28 mouse cellular contexts compared by ENCODE assay signal in the genomic region with DNA sequence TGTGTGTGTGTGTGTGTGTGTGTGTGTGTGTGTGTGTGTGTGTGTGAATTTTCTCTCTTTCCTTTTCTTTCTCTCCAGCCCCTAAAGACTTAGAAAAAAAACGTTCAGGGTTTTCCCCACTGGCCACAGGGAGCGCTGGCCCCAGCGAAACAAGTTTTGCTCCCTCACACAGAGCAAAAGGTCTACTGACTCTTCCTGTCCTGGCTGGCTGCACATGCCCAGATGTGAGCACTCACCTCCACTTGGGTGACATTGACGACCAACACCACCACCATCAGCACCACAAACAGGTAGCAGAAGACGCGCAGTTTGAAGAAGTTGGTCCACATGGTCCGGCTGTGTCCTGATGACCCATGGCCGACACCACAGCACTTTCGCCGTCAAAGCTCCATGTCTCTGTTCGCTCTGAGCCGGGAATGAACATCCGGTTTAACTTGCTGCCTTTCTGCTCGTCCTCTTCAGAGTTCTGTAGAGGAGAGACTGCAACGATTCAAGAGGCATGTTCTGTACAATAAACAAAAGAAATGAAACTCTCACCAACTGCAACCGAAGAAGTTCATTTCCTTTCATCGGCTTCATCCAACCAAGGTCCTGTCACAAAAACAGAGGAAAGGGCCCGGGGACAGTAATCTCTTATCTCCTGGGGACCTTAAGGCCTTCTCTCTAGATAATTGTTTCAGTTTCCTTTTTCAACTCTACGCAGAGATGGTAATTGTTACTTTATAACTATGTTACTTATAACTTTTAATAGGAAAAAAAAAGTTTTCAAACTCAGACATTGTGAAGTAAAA. TPM values are rescaled to one million over a fixed set of nuclear protein-coding genes. Genes with fewer than 3 reads are reported as not detected.
DNase-seq lines count a peak whose midpoint lies in the region; ATAC-seq and TF ChIP-seq lines count a peak whose summit lies in the region.
"Had no signal": no experiment of that assay in that cellular context is flagged by ENCODE, and none has a peak within 500 bp of the region (broad histone marks: within the 10 kb centered on the region; RNA-seq: fewer than 3 reads in every experiment).

No protein-coding gene starts in this region.

- H3K9me3 ChIP-seq in CH12.LX (replicated peaks; ENCODE audit: low read length), result no peaks in the 10 kb centered on the region
- H3K9me3 ChIP-seq in liver, embryonic 11.5 days (ENCODE audit: control insufficient read depth, low read length), result no peaks in the 10 kb centered on the region
- H3K9me3 ChIP-seq: embryonic facial prominence, embryonic 13.5 days; G1E; heart, embryonic 13.5 days; hindbrain, embryonic 15.5 days; kidney, embryonic 15.5 days; midbrain, embryonic 15.5 days; neural tube, embryonic 15.5 days had no signal

- H3K27ac ChIP-seq in spleen, adult 2 months (ENCODE audit: insufficient read depth, low read length), result peak overlapping the region; percentile 43
- peak overlapping the region; percentile 93 for H3K27ac ChIP-seq in CH12.LX (ENCODE audit: insufficient read depth, low read depth)
- no peak overlapping the region; the same call in 1 of the 2 replicates for H3K27ac ChIP-seq in liver, embryonic 11.5 days (ENCODE audit: low read depth, low read length)
- peak overlapping the region; percentile 25 for H3K27ac ChIP-seq in small intestine, adult 2 months (ENCODE audit: insufficient read depth, low read depth, low read length)
- H3K27ac ChIP-seq: embryonic facial prominence, embryonic 13.5 days; heart, embryonic 13.5 days; hindbrain, embryonic 15.5 days; kidney, embryonic 15.5 days; midbrain, embryonic 15.5 days; neural tube, embryonic 15.5 days had no signal

- dilution Hi-C loops in CH12.LX (cut with MboI; ENCODE audit: extremely low pct_ligation_motif_present, extremely low pct_unique_long_range_greater_than_20kb, low sequenced_read_pairs), result no loop called here

- in situ Hi-C loops in CH12.LX (cut with MboI; ENCODE audit: low pct_ligation_motif_present, low pct_unique_long_range_greater_than_20kb, low sequenced_read_pairs), result loop anchor here (5.0 kb wide), 1 partner anchor 177 kb away; no protein-coding TSS in a partner anchor

- no peak overlapping the region for H3K4me3 ChIP-seq in spleen, adult 2 months (ENCODE audit: extremely low read depth, insufficient read depth, insufficient read length)
- peak overlapping the region in 2 of 3 experiments; percentile 37 to 53 for H3K4me3 ChIP-seq in CH12.LX (replicated peaks in 1 of 3; ENCODE audit: low read depth in 2 of 3, low read length in 2 of 3, poor library complexity in 1 of 3)
- no peak overlapping the region for H3K4me3 ChIP-seq in liver, embryonic 11.5 days (ENCODE audit: low read depth, low read length)
- peak overlapping the region; percentile 11 for H3K4me3 ChIP-seq in small intestine, adult 2 months (ENCODE audit: low read depth, low read length)
- H3K4me3 ChIP-seq: embryonic facial prominence, embryonic 13.5 days; erythroblast, embryonic 14.5 days; heart, embryonic 13.5 days; hindbrain, embryonic 15.5 days; kidney, embryonic 15.5 days; midbrain, embryonic 15.5 days; neural tube, embryonic 15.5 days had no signal

- H3K36me3 ChIP-seq in spleen, adult 2 months (ENCODE audit: control insufficient read depth, insufficient read depth, low read length), result peaks cover 6% of the 10 kb centered on the region
- peaks cover 17 to 49% of the 10 kb centered on the region in 2 experiments for H3K36me3 ChIP-seq in CH12.LX (replicated peaks in 1 of 2; ENCODE audit: control insufficient read depth in 1 of 2, insufficient read depth in 1 of 2, low read length in 1 of 2)
- H3K36me3 ChIP-seq in liver, embryonic 11.5 days (ENCODE audit: control insufficient read depth, insufficient read depth, low read length), result no peaks in the 10 kb centered on the region; the same call in 1 of the 2 replicates
- no peaks in the 10 kb centered on the region for H3K36me3 ChIP-seq in small intestine, adult 2 months (ENCODE audit: control insufficient read depth, insufficient read depth, low read length)

- peak overlapping the region; percentile 70 for H3K9ac ChIP-seq in CH12.LX (ENCODE audit: insufficient read depth, low read depth)
- H3K9ac ChIP-seq in liver, embryonic 11.5 days (ENCODE audit: low read depth, low read length), result no peak overlapping the region
- H3K9ac ChIP-seq: embryonic facial prominence, embryonic 13.5 days; heart, embryonic 13.5 days; hindbrain, embryonic 15.5 days; kidney, embryonic 15.5 days; lung, embryonic 14.5 days; midbrain, embryonic 15.5 days; neural tube, embryonic 15.5 days had no signal

- peaks cover 35% of the 10 kb centered on the region for H3K79me2 ChIP-seq in CH12.LX (replicated peaks; ENCODE audit: control insufficient read depth, extremely low read depth, insufficient read depth, poor library complexity, severe bottlenecking)

- peak; percentile 38 for TF ChIP-seq RAD21 in CH12.LX (IDR thresholded peaks at IDR 0.05; ENCODE audit: low read depth, low read length)

- no peak; the same call in none of the 2 replicates for TF ChIP-seq EP300 in CH12.LX (IDR thresholded peaks at IDR 0.05; ENCODE audit: low read length)

- H3K27me3 ChIP-seq in spleen, adult 2 months (ENCODE audit: control insufficient read depth, insufficient read depth, low read length), result no peaks in the 10 kb centered on the region
- H3K27me3 ChIP-seq in CH12.LX (replicated peaks), result no peaks in the 10 kb centered on the region
- no peaks in the 10 kb centered on the region for H3K27me3 ChIP-seq in liver, embryonic 11.5 days (replicated peaks; ENCODE audit: control insufficient read depth, insufficient read depth, low read length)
- H3K27me3 ChIP-seq in small intestine, adult 2 months (ENCODE audit: control insufficient read depth, insufficient read depth, low read length), result no peaks in the 10 kb centered on the region
- H3K27me3 ChIP-seq: embryonic facial prominence, embryonic 13.5 days; heart, embryonic 13.5 days; hindbrain, embryonic 15.5 days; kidney, embryonic 15.5 days; midbrain, embryonic 15.5 days; neural tube, embryonic 15.5 days had no signal

- H3K4me1 ChIP-seq in spleen, adult 2 months (ENCODE audit: control insufficient read depth, insufficient read depth, insufficient read length), result peaks cover 25% of the 10 kb centered on the region; the same call in 1 of the 2 replicates
- peaks cover 7 to 66% of the 10 kb centered on the region in 2 experiments for H3K4me1 ChIP-seq in CH12.LX (ENCODE audit: control insufficient read depth in 1 of 2, insufficient read depth in 2 of 2)
- peaks cover 26% of the 10 kb centered on the region for H3K4me1 ChIP-seq in liver, embryonic 11.5 days (replicated peaks; ENCODE audit: control insufficient read depth, insufficient read depth, low read length)
- peaks cover 15% of the 10 kb centered on the region; the same call in 1 of the 2 replicates for H3K4me1 ChIP-seq in small intestine, adult 2 months (ENCODE audit: control insufficient read depth, insufficient read depth, insufficient read length, low read length)

- ATAC-seq in liver, embryonic 11.5 days (replicated peaks; ENCODE audit: low FRiP score), result no peak
- no peak for ATAC-seq in activated CD4-positive, CD25-positive, alpha-beta regulatory T cell, adult 4 months
- ATAC-seq: forebrain, embryonic 14.5 days; intestine, embryonic 16.5 days; midbrain, embryonic 15.5 days had no signal

- no peak for TF ChIP-seq CTCF in spleen, adult 2 months (IDR thresholded peaks at IDR 0.05; ENCODE audit: extremely low read depth, insufficient read depth, insufficient read length, insufficient replicate concordance)
- peak in 1 of 2 experiments; percentile 64; a peak in 2 of 4 replicates for TF ChIP-seq CTCF in CH12.LX (conservative IDR thresholded peaks at IDR 0.05 in 1 of 2, IDR thresholded peaks at IDR 0.05 in 1 of 2; ENCODE audit: low read depth in 2 of 2, low read length in 2 of 2)
- no peak for TF ChIP-seq CTCF in small intestine, adult 2 months (IDR thresholded peaks at IDR 0.05; ENCODE audit: extremely low read depth, insufficient read length, insufficient replicate concordance, low read depth, low read length)

- intact Hi-C loops in heart, postnatal 25 days (cut with DNase I), result no loop called here

- H3K4me2 ChIP-seq in CH12.LX (ENCODE audit: insufficient read depth, low read depth, poor library complexity, severe bottlenecking), result peak overlapping the region; percentile 38
- peak overlapping the region; percentile 37; the same call in 1 of the 2 replicates for H3K4me2 ChIP-seq in liver, embryonic 11.5 days
- H3K4me2 ChIP-seq: embryonic facial prominence, embryonic 13.5 days; heart, embryonic 13.5 days; hindbrain, embryonic 15.5 days; kidney, embryonic 15.5 days; lung, embryonic 14.5 days; midbrain, embryonic 15.5 days; neural tube, embryonic 15.5 days had no signal

- no peak for DNase-seq in spleen, adult 2 months (ENCODE audit: low read depth in 1 of 2, low spot score in 2 of 2)
- no peak for DNase-seq in spleen, postnatal 36 days (ENCODE audit: low spot score in 2 of 2)
- DNase-seq in CH12.LX (ENCODE audit: extremely low read depth), result peak; percentile 70
- DNase-seq in liver, embryonic 11.5 days (ENCODE audit: low spot score), result no peak
- no peak for DNase-seq in cerebellum, postnatal 10 days
- no peak for DNase-seq in heart, postnatal 25 days (ENCODE audit: low spot score)
- DNase-seq: adrenal gland, postnatal 10 days; cerebellum, adult 2 months; cerebellum, postnatal 36 days; embryo, embryonic 11 days; gastrocnemius, postnatal 10 days; heart, postnatal 36 days; kidney, postnatal 4 days; layer of hippocampus, adult 9-11 months; lung, embryonic 14.5 days; lung, postnatal 36 days had no signal

- WGBS in spleen, adult 2 months, result 59% methylated on average over 19 of the region's 19 CpGs
- WGBS in liver, embryonic 11.5 days, result 69% methylated on average over 19 of the region's 19 CpGs
- WGBS in small intestine, adult 2 months, result 78% methylated on average over 19 of the region's 19 CpGs

- TF ChIP-seq POLR2A in spleen, adult 2 months (IDR thresholded peaks at IDR 0.05; ENCODE audit: low read depth, low read length), result no peak
- TF ChIP-seq POLR2A in CH12.LX (IDR thresholded peaks at IDR 0.05; ENCODE audit: low read depth, low read length), result peak; percentile 52
- no peak for TF ChIP-seq POLR2A in small intestine, adult 2 months (IDR thresholded peaks at IDR 0.05; ENCODE audit: low read depth, low read length)

RNA-seq across cellular contexts. Expression of gene Nxpe3, which starts 4.5 kb away (rescaled TPM):
- 6.0 and 6.1 TPM in 2 replicates for polyA plus RNA-seq in spleen, adult 2 months (2012; rRNA removed)
- total RNA-seq in CH12.LX (2012; rRNA removed) (10.2 and 12.3 TPM in 2 replicates), CH12.LX (2014; rRNA removed) (4.6 and 5.4 TPM in 2 replicates)
- polyA plus RNA-seq in CH12.LX (2012; ENCODE audit: insufficient read length, low read depth), result 9.9 and 10.6 TPM in 2 replicates
- 0.73 and 0.93 TPM in 2 replicates for polyA plus RNA-seq in liver, embryonic 11.5 days (2014; fragmentation: Nextera tagmentation; extraction: Ambion mirVana)
- 0.42 and 1.3 TPM in 2 replicates for polyA plus RNA-seq in small intestine, adult 2 months (2012; rRNA removed)
- 10 to 100 TPM; 15.0 to 28.2 TPM for polyA plus RNA-seq in activated CD4-positive, CD25-positive, alpha-beta regulatory T cell, adult 4 months (2017; shearing (Covaris generic))
- under 1 TPM; 0.31 to 0.42 TPM for total RNA-seq in heart, postnatal 25 days (2021)

RNA-seq across cellular contexts. Expression of gene Cep97, which starts 44.1 kb away (rescaled TPM):
- polyA plus RNA-seq in spleen, adult 2 months (2012; rRNA removed), result 1.7 TPM in 2 replicates
- total RNA-seq in CH12.LX (2012; rRNA removed) (24.9 and 26.9 TPM in 2 replicates), CH12.LX (2014; rRNA removed) (27.5 and 28.2 TPM in 2 replicates)
- 16.9 and 19.2 TPM in 2 replicates for polyA plus RNA-seq in CH12.LX (2012; ENCODE audit: insufficient read length, low read depth)
- polyA plus RNA-seq in liver, embryonic 11.5 days (2014; fragmentation: Nextera tagmentation; extraction: Ambion mirVana), result 8.9 and 9.3 TPM in 2 replicates
- 0.20 and 0.25 TPM in 2 replicates for polyA plus RNA-seq in small intestine, adult 2 months (2012; rRNA removed)
- polyA plus RNA-seq in activated CD4-positive, CD25-positive, alpha-beta regulatory T cell, adult 4 months (2017; shearing (Covaris generic)), result 10 to 100 TPM; 22.8 to 28.3 TPM
- 1 to 10 TPM; 6.0 to 6.4 TPM for total RNA-seq in heart, postnatal 25 days (2021)

RNA-seq across cellular contexts. Expression of gene Nfkbiz, which starts 51.8 kb away (rescaled TPM):
- polyA plus RNA-seq in spleen, adult 2 months (2012; rRNA removed), result 16.6 and 21.5 TPM in 2 replicates
- total RNA-seq in CH12.LX (2012; rRNA removed) (13.9 and 17.1 TPM in 2 replicates), CH12.LX (2014; rRNA removed) (19.7 and 23.7 TPM in 2 replicates)
- 11.4 and 13.7 TPM in 2 replicates for polyA plus RNA-seq in CH12.LX (2012; ENCODE audit: insufficient read length, low read depth)
- 4.5 and 4.6 TPM in 2 replicates for polyA plus RNA-seq in liver, embryonic 11.5 days (2014; fragmentation: Nextera tagmentation; extraction: Ambion mirVana)
- polyA plus RNA-seq in small intestine, adult 2 months (2012; rRNA removed), result 38.6 and 53.2 TPM in 2 replicates
- polyA plus RNA-seq in activated CD4-positive, CD25-positive, alpha-beta regulatory T cell, adult 4 months (2017; shearing (Covaris generic)), result 10 to 100 TPM; 28.6 to 30.5 TPM
- 1 to 10 TPM; 2.2 to 2.3 TPM for total RNA-seq in heart, postnatal 25 days (2021)

Comparison
In these comparisons a context has a peak if more than half of its experiments do, and no peak if none do; other contexts are left out.
1. H3K4me3 ChIP-seq: peak in CH12.LX (2 of 3) and small intestine, adult 2 months (single experiment); none in spleen, adult 2 months (single experiment) and liver, embryonic 11.5 days (single experiment).